Mouse (Mus musculus) ES-CJ7 (cell line): ENCODE measurements around the gene Ring1.

Source experiments
- DNase-seq: peaks from one replicate; pipeline ENCODE4 v3.0.0; 2011; ENCODE audit warnings: low read depth, low spot score

Gene Ring1

GRCm38 (mm10) chr17:33994959-33995358 is 29.5 kb downstream of the Ring1 start:
- DNase-seq: no peak

- DNase-seq: peak; percentile 95
These were observed 32.5 kb downstream of the Ring1 start for GRCm38 (mm10) chr17:33991788-33992664.

- DNase-seq: peak; percentile 72
These were observed 42.3 kb downstream of the Ring1 start for GRCm38 (mm10) chr17:33982136-33982535.

GRCm38 (mm10) chr17:33981192-33981909 is 43.1 kb downstream of the Ring1 start:
- peak; percentile 99 for DNase-seq

- peak; percentile 71 for DNase-seq
These were observed 44.1 kb downstream of the Ring1 start for GRCm38 (mm10) chr17:33980181-33981035.

GRCm38 (mm10) chr17:33979512-33980050 is 44.9 kb downstream of the Ring1 start:
- DNase-seq: no peak

- DNase-seq: peak; percentile 68
These were observed 45.8 kb downstream of the Ring1 start for GRCm38 (mm10) chr17:33978631-33979031.

- no peak for DNase-seq
These were observed 46.5 kb downstream of the Ring1 start for GRCm38 (mm10) chr17:33977861-33978557.

- no peak for DNase-seq
These were observed 50.9 kb downstream of the Ring1 start for GRCm38 (mm10) chr17:33973572-33973971.

GRCm38 (mm10) chr17:33972691-33973090 is 51.8 kb downstream of the Ring1 start:
- peak; percentile 53 for DNase-seq
